In the genomic region with DNA sequence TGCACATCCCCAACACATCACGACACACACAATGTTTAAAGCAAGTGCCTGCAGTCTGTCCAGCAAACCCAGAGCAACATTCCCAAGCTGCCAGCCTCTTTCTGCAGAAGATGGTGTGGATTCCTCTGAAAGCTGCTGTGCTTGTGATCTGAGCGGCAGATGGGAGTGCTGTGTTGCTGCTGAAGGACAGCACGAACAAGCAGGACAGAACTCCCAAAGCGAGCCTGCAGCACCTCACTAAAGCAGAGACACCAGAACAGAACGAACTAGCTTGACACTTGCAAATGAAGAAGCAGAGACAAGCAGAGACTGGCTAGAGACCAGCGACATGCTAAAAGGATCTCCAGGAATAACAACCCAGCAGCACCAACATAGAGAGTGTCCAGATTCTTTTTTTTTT, we compare ENCODE assay signal across 29 mouse cellular contexts. TPM values are rescaled to one million over a fixed set of nuclear protein-coding genes. Genes with fewer than 3 reads are reported as not detected.
"Had no signal": no experiment of that assay in that cellular context is flagged by ENCODE, and none has a peak within 500 bp of the region (broad histone marks: within the 10 kb centered on the region; RNA-seq: fewer than 3 reads in every experiment).

No protein-coding gene starts in this region.

- DNase-seq: gastrocnemius, adult 2 months; gastrocnemius, postnatal 10 days; gastrocnemius, postnatal 25 days; heart, adult 18-20 months; heart, postnatal 10 days; kidney, adult 11 months; kidney, adult 2 months; kidney, adult 9 months; kidney, postnatal 14 days; kidney, postnatal 36 days; layer of hippocampus, adult 9-11 months; layer of hippocampus, postnatal 36 days had no signal

- ATAC-seq: hindbrain, postnatal 0 days; intestine, embryonic 16.5 days; liver, embryonic 12.5 days had no signal

- H3K27ac ChIP-seq: gastrocnemius, adult 2 months; heart, embryonic 10.5 days; hindbrain, embryonic 13.5 days; hindbrain, embryonic 15.5 days; hindbrain, postnatal 0 days; kidney, embryonic 15.5 days; kidney, postnatal 0 days; limb, embryonic 13.5 days; limb, embryonic 15.5 days; liver, embryonic 12.5 days; liver, embryonic 14.5 days had no signal

- H3K4me3 ChIP-seq: gastrocnemius, adult 2 months; heart, embryonic 10.5 days; heart, embryonic 12.5 days; hindbrain, embryonic 13.5 days; hindbrain, embryonic 15.5 days; kidney, embryonic 15.5 days; limb, embryonic 13.5 days; limb, embryonic 15.5 days; liver, embryonic 12.5 days had no signal

RNA-seq across cellular contexts. Expression of a gene that starts 42.9 kb away (rescaled TPM):
- total RNA-seq: gastrocnemius, adult 2 months; granulocyte monocyte progenitor cell, adult 5-6 weeks; heart, adult 8-10 months; heart, postnatal 25 days; hematopoietic stem cell, adult 5-6 weeks; liver, adult 2 months had no signal
